In genomic region chr2:118891173-118891572, GRCm38 (mm10) we compare ENCODE assay signal across 16 mouse cellular contexts.
"Had no signal": no experiment of that assay in that cellular context is flagged by ENCODE, and none has a peak within 500 bp of the region (broad histone marks: within the 10 kb centered on the region; RNA-seq: fewer than 3 reads in every experiment).

No protein-coding gene starts in this region.

- DNase-seq: heart, postnatal 10 days; heart, postnatal 14 days; heart, postnatal 36 days; heart, postnatal 4 days; kidney, adult 11 months; kidney, adult 18-20 months; kidney, adult 2 months; kidney, adult 8-10 months; kidney, adult 9 months; kidney, postnatal 10 days; kidney, postnatal 14 days; kidney, postnatal 25 days; kidney, postnatal 36 days; kidney, postnatal 4 days; layer of hippocampus, adult 9-11 months; layer of hippocampus, postnatal 36 days had no signal
